Mouse (Mus musculus) kidney, postnatal 25 days (tissue): ENCODE measurements at regions not wholly inside any gene's neighbourhood (a gene's known extent, or its start where the extent isn't known, plus 50 kb on each side); places are given as distances from the start of the nearest gene placed in this dataset.

Experiments
- DNase-seq, 2 experiments: peaks; one replicate each; pipeline ENCODE4 v3.0.0; 2021; ENCODE audit warnings: mixed read lengths in 2 of 2

DNA sequence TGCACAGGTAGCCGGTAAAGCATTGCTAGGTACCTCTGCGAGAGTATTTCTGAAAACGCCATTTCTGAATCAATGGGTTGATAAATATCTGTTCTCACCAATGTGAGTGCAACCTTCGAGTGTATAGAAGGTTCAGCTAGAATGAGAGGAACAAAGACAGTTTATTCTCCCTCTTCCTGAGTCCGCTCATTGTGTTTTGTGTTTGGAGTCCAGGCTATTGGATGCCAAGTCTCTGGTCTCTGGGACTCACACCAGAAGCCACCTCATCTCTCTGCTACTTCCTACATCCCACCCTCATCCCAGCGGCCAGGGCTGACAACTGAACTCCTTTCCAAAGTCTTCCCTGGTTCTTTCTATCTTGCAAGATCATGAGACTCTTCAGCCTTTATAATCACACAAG is 62.7 kb downstream of the Lrrc30 start:
- no peak for DNase-seq

DNA sequence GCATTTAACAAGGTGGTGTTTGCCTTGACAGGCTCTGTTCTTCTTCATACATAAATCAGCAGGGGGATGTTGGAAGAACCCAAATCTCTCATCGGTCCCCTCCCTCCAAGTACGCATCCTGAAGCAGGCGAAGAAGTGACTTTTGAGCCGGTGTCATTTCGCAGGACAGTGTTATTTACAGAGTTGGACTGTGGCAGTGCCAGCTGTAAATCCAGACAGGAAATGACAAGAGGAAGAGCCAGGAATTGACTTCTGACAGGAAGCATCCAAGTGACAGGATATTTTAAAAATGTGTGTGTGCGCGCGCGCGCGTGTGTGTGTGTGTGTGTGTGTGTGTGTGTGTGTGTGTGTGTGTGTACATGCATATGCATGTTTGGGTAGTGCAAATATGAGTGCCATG is 66.3 kb downstream of the Lrrc30 start:
- DNase-seq, result peak; percentile 35 to 67

- DNase-seq, result peak; percentile 42 to 74
These were observed 66.8 kb downstream of the Lrrc30 start for GRCm38 (mm10) chr17:67565746-67566145.

DNA sequence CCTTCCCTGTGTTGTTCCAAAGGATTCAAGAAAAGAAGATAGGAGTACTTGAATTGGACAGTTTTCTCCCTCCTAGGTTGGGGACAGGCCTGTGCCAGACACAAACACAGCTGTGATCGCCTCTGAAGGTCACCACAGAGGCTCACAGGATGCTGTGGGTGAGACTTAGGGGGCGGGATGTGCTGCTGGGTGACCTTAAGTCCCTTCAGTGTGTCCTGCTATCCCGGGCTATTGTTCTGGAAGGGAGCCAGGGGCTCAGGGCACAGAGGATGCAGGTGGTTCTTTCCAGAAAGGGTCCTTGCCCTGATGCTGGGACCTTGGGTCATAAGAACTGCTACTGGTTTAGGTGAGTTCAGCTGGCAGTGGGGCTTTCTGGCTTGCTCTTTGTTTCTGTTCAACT is 67.7 kb downstream of the Lrrc30 start:
- peak; percentile 69 to 89 for DNase-seq

DNA sequence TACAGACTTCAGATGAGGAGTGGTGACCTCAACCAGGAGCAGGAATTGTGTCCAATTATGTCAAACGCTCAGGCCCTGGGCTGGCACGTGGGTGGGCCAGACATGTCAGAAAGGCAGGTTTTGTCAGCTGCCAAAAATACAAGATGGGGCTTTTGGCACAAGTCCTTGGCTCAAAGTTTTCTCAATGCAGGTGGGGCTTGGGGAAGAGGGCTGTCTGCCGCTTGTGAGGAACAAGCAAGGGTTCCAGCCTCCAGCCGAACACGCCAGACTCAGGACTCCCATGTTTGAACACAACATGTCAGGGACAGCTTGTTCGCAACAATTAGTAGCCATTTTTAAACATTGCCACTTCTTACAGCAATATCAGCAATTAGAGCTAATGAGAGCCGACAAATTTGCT is 69.5 kb downstream of the Lrrc30 start:
- DNase-seq, result no peak

- DNase-seq, result peak; percentile 59 to 78
These were observed 70.7 kb downstream of the Lrrc30 start for GRCm38 (mm10) chr17:67561802-67562201.

DNA sequence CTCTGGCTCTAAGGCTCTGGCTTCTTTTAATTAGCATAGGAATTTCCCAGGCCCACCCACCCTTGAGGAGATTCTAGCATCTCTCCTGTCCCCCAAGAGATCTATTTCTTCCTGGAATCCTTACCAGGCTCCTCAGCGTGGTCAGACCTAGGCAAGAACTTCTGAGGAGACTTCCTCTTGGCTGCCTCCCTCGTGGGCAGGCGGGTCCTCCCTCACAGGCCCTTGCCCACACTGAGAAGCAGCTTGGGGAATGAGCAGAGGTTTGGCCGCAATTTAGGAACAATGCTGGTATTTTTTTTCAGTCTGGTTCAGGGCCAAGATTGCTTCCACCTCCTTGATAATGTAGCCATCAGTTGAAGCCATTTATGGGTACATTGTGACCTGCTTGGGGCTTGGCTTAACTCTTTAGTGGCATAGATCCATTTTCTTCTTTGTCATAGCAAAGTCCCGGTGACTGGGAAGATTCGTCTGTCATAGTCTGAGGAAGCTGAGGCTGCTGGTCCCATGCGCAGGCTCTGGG is 75.1 kb downstream of the Lrrc30 start:
- DNase-seq, result peak; percentile 29 to 69

DNA sequence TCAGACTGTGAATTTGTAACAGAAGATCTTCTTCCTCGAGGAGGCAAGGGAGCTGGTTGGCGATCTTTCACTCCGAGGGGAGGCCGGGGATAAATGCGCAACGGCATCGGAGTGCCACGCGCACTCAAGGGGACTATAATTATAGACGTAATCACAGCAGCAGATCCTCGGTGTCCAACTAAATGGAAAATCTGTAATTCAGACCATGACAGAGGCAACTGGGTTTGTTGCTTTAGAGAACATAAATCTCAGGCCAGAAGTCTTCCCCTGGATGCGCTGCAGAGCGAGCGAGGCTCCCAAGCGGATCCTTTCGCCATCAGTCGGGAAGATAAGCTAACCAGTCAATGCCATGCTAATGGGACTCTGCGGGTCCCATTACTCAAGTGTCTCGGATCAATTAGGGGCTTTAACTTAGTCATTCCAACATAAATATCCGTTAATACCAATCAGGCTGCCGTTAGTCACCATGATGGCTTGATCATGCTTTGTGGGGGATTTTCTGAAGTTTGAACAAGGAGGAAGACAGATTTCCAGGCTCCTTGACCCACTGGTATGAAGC is 79.9 kb downstream of the Lrrc30 start:
- DNase-seq, result no peak

- DNase-seq, result peak; percentile 19 to 67
These were observed 83.4 kb downstream of the Lrrc30 start for GRCm38 (mm10) chr17:67548966-67549700.

DNA sequence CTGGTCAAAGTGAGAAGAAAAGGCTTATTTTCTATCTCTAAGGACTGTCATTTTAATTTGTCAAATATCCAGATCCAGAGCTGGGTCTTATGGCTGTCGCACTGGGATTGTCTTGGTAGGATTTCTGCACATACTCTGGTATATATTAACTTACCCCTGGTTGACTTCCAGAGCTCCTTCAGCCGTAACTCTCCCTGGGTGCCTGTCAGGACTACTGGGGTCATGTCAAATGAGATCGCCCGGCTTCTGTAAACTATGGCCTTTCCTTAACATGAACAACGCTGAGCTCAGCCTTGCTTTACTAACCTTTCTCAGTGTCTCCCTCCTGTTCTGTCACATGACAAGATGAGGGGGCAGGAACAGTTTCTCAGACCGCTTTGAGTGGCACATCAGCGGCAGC is 88.1 kb downstream of the Lrrc30 start:
- DNase-seq, result no peak

DNA sequence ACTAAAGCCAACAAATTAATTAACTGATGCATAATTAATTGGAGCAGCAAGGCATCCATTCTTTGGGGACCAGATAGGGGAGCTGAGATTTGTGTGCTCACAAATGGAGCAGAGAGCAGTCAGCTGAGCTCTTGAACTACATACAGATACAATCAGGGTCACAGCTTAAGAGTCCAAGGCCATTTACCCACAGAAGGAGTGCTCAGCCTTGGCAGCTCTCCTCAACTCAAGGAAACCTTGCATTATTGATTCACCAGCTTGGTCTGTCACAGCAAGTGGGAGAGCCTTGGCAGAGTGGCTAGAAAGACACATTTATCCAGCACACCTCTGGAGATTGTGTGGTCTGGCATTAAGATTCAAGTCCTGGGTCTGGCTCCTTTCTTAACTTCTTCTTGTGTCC is 100.2 kb downstream of the Lrrc30 start:
- no peak for DNase-seq

GRCm38 (mm10) chr17:67520848-67521411 is 111.6 kb downstream of the Lrrc30 start:
- DNase-seq, result peak in 1 of 2 experiments; percentile 42

DNA sequence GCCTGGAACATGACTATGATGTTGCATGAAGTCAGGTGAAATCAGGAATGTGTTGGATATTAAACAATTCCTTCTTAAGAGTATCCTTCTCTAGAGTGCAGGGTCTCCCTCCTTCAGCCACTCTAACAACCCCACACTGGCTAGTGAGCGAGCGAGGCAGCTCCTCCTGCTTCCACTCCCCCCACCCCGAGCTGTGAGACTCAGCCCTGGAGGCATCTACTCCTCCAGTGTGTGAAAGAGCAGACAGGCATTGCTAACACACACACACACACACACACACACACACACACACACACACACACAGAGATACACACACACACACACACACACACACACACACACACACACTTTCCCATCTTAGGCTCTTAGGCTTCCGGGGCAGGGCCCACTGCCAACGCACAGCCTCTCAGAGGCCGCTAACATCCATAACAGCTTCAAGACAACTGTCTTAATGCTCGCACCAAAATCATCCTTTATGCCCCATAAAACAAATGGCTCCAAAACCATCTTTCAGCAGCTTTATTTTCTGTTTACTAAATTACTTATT is 116.8 kb downstream of the Lrrc30 start:
- peak; percentile 43 to 61 for DNase-seq

DNA sequence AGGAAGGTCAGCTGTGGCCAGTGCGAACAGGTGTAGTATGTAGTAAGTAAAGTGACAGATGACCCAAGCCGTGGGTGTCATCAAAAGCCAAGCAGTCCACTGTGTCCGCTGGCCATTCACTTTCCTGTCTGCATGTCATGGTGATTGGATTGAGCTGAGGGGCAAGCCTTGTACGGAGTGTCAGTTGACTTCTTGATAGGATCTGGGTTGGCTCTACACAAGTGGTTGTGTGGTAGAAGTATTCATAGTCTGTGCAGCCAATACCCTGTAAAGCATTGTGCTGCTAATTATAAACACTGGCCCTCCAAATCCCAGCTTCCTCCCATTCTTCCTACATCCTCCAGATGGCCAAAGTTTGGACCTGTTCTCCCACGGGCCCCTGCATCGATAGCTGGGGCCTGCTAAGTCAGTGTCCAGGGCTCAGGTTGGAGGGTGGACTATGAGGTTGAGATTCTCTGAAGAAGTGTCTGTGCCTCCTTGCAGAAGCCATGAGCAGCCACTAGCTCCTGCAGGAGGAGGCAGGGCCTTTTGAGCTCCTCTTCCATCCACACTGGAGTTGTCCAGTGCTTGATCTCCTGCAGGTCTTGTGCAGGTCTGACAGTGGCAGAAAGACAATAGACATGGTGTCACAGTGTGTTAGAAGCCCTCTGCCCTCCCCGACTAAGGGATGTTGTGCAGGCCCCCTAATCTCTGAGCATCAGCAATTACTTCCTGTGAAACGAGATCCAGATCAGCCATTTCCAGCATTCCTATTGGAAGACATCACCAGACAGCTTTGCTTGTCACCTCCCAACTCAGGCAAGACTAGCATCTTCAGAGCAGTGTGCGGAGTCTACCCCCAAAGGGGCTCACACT is 117.9 kb downstream of the Lrrc30 start:
- DNase-seq, result peak; percentile 16 to 57

DNA sequence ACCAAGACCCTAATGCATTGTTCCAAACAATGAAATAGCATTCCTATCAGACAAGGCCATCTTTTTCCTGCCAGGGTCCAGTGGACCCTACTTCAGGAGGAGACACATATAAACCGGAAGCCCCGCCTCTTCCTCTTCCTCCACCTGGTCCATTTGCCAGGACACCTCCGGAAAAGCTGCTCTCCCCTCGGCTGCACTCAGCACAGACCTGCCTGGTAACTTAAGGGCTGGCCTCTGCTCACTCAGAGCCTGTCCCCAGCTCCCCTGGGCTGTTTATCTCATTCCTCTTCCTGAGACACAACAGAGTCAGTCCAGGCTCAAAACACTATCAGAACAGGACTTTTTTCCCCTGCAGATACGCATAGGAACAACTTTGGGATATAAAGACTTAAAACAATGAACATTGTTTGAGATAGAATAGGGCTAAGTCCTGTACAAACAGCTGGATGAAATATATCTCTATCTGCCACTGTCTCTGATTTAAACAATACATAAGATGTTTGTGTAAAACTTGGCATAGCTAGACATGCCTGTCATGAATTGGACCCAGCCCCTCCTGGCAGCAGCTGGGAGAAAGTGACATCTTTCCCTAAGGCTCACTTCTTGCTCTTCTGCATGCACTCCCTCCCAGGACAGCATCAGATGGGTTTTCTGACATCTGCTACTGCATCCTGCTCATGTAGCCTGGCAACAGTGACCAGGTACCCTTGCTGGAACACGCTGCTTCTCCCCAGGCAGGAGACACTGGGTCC is 119.6 kb downstream of the Lrrc30 start:
- peak; percentile 83 to 92 for DNase-seq

GRCm38 (mm10) chr17:67512008-67512407 is 120.5 kb downstream of the Lrrc30 start:
- no peak for DNase-seq

DNA sequence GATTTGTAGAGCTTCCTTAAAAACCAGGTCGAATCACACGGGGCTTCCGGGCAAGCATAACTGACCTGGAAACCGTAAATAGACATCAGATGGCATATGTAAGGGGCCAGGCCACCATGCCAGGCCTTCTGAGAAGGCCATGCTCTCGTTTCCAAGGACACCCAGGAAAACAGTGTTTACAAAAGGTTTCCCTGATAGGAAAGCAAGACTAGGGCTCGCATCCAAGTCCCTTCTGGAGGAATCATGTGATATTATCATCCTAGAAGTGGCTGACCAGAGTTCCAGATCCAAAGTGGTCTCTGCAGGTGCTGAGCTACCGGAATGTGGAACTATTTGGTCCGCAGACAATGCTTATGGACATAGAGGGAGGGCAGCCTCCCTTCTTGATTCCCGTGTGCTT is 122.6 kb downstream of the Lrrc30 start:
- DNase-seq, result no peak

DNA sequence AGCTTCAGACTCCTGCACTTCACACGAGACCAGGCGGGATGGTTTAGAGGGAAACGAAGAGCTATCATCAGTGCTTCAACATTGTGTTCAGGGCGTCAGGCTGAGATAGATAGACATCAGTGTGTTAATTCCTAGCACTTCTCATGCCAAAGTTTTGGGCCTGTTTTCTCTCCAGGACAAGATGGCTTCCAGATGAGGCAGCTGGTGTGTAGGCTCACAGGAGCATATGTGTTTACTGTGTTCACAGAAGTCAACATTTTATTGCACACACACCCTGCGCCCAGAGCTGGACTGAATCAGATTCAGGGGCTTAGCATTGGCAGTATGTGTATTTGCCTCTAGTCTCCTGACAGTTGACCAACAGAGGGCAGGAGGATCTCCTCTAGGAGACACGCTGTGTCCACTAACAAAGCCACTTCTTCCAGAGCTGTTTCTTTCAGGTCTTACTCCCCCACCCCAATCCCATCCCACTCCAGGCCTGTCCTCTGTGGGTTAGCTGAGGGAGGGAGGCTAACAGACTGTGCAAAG is 123.4 kb downstream of the Lrrc30 start:
- no peak for DNase-seq

GRCm38 (mm10) chr17:67508353-67508752 is 124.2 kb downstream of the Lrrc30 start:
- DNase-seq, result no peak

DNA sequence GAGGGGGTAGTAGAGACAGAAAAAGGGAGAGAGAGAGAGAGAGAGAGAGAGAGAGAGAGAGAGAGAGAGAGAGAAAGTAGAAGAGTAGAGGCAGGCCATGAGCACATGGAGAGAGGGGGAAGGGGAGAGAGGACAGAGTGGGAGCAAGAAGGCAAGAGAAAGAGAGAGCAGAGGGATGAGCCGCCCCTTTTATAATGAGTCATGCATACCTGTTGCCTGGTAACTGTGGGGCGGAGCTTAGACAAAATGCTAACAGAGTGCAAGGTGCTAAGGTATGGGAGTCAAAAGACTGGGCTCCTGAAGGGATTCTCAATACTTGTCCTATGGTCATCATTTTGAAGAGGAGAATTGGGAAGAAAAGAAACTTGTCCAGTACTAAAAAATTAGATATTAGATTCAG is 126.1 kb downstream of the Lrrc30 start:
- DNase-seq, result no peak

DNA sequence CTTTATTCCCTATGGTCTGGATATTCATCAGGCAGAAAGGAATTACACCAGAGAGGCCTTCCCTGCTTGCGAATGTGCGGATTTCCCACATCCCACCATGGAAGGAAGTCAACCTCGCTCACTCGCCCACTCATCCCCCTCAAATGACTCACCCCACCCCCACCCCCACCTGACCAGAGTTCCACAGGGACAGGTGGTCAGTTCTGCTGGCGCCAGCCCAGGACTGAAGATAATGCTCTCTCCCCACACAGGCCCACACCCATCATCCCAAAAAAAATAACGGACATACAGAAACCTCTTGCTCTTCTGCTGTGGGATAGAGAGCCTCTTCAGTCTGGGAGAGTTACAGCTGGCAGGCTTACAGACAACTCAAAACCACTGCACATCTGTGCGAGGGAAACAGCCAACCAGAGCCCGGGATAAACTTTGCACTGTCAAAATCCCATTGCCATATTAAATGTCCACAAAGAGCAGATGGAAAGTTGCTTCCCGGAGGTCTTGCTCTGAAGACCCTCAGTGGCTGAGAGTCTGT is 128.0 kb downstream of the Lrrc30 start:
- DNase-seq, result no peak
